Mouse (Mus musculus) liver, adult 2 months (tissue): ENCODE results near the gene BC052040. TPM values are rescaled to one million over a fixed set of nuclear protein-coding genes. Genes with fewer than 3 reads are reported as not detected.
A peak's percentile ranks its signal among the peaks of the same experiment; 100 is the strongest.

Experiments
- DNase-seq: peaks from one replicate; pipeline ENCODE4 v3.0.0-alpha.2; 2011; ENCODE audit warnings: low read depth, low spot score; ENCODE audit errors: extremely low read depth
- H3K27ac ChIP-seq: fragments of 200-500 bp; replicated peaks from 2 replicates; pipeline ENCODE4 v1.5.1; 2012; ENCODE audit warnings: low read depth, mild to moderate bottlenecking, control low read depth, inconsistent platforms, low read length; ENCODE audit not compliant: insufficient read depth
- H3K27me3 ChIP-seq: fragments of 200-500 bp; 2 replicates; pipeline ENCODE4 v1.6.1; 2012; ENCODE audit warnings: mild to moderate bottlenecking, moderate library complexity, low read length, inconsistent platforms; ENCODE audit not compliant: control insufficient read depth, insufficient read depth
- H3K36me3 ChIP-seq: fragments of 200-500 bp; 2 replicates; pipeline ENCODE4 v1.6.1; 2012; ENCODE audit warnings: low read length, inconsistent platforms; ENCODE audit not compliant: control insufficient read depth, insufficient read depth
- H3K4me1 ChIP-seq: fragments of 200-500 bp; 2 replicates; pipeline ENCODE4 v1.6.1; 2011; ENCODE audit warnings: low read length; ENCODE audit not compliant: control insufficient read depth, insufficient read depth
- H3K4me3 ChIP-seq: fragments of 200-500 bp; 2 replicates; pipeline ENCODE4 v1.5.1; 2011; ENCODE audit warnings: low read depth, mild to moderate bottlenecking, control low read depth, low read length, moderate library complexity; ENCODE audit not compliant: insufficient read depth
- H3K79me2 ChIP-seq: fragments of 200-500 bp; 2 replicates; pipeline ENCODE4 v1.6.1; 2012; ENCODE audit warnings: inconsistent platforms, mild to moderate bottlenecking, low read length, moderate library complexity; ENCODE audit not compliant: control insufficient read depth, insufficient read depth
- H3K9ac ChIP-seq: fragments of 200-500 bp; 2 replicates; pipeline ENCODE4 v1.6.1; 2012; ENCODE audit warnings: low read depth, mild to moderate bottlenecking, control low read depth, inconsistent platforms, low read length
- CTCF ChIP-seq: fragments of 200-500 bp; IDR thresholded peaks from 2 replicates; pipeline ENCODE4 v1.5.1; 2011; ENCODE audit warnings: low read depth, low read length, control low read depth
- POLR2A ChIP-seq: fragments of 200-500 bp; IDR thresholded peaks from 2 replicates; pipeline ENCODE4 v1.6.1; 2011; ENCODE audit warnings: low read length, control low read depth; ENCODE audit not compliant: insufficient read depth; ENCODE audit errors: extremely low read depth
- WGBS: fragments of 180-500 bp; shearing (Covaris S2); methylation state at CpG from one replicate; pipeline ENCODE4 v1.1.7; 2018; 5-methylcytosine and 5-hydroxymethylcytosine counted together
- polyA plus RNA-seq: library from polyadenylated mRNA; depleted of rRNA; stranded (reverse); fragments of >200 nt; gene quantifications from 2 replicates; pipeline ENCODE4 v1.2.3, GENCODE M21; 2012
- total RNA-seq: library from RNA; depleted of rRNA; stranded (reverse); fragments of >200 nt; gene quantifications from 2 replicates; pipeline ENCODE4 v1.2.3, GENCODE M21; 2014

Gene BC052040
- total and polyA plus RNA-seq, 2 experiments: 1.6 to 2.5 TPM

GRCm38 (mm10) chr2:115579171-115579900, 2.2 kb upstream of the BC052040 start:
- no peak overlapping the region for H3K4me3 ChIP-seq
- 85% methylated on average over 18 of the region's 18 CpGs for WGBS
- H3K79me2 ChIP-seq: peaks cover 5% of the 10 kb centered on the region; the same call in 1 of the 2 replicates
- no peak for DNase-seq
- no peaks in the 10 kb centered on the region for H3K27me3 ChIP-seq
- H3K9ac ChIP-seq: no peak overlapping the region
- peaks cover 3% of the 10 kb centered on the region; the same call in 1 of the 2 replicates for H3K4me1 ChIP-seq
- no peak overlapping the region for H3K27ac ChIP-seq
- H3K36me3 ChIP-seq: no peaks in the 10 kb centered on the region
- TF ChIP-seq POLR2A (no peak), CTCF (no peak)

DNA sequence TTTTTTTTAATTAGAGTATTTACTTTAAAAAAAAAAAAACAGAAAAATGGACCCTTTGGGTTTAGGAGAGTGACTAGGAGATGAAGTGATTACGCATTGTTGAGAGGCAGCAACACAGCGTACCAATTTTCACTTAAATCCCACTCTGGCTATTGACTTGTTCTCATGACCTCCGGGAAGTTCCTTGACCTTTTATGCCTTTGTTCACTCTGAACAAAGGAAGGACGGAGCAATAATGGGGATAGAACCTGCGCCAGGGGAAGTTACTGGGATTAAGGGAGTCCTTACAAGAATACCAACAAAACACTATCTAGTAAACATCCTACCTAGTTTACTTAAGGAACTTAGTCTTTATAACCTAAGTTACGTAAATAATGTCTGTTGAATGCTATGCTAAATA, 1.5 kb upstream of the BC052040 start:
- no peak for TF ChIP-seq POLR2A
- TF ChIP-seq CTCF: no peak
- Histone ChIP-seq H3K4me1 (peaks cover 3% of the 10 kb centered on the region; the same call in 1 of the 2 replicates), H3K79me2 (peaks cover 5% of the 10 kb centered on the region; the same call in 1 of the 2 replicates), H3K27ac (no peak overlapping the region), H3K27me3 (no peaks in the 10 kb centered on the region), H3K4me3 (no peak overlapping the region), H3K9ac (no peak overlapping the region), H3K36me3 (no peaks in the 10 kb centered on the region)
- DNase-seq: no peak
- WGBS: 83% methylated on average over 6 of the region's 6 CpGs

DNA sequence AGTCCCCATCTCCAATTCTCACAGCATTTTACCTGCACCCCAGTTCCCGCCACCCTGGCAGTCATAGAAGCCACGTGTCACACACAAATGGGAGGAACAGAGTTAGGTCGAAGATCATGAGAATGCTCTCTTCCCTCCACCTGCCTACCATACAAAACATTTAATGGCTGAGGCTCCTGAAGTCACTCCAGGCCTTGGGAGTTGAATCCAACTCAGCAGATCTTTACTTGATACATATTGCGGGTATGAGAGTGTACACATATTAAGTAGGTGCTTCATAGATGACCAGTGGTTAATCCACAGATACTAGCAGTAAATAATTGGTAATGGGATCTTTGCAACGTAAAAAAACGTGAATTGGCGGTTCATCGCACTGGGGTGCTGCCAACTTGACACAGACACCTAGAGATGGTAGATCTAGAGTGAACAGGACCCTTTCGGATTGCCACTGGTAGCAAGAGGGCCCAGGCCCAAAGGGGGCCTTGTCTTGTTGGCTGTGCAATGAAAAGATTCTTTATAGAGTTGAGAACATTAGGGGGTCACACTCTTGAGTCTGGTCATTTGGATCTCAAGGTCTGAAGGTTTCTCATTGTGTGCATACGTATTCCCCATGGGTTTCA, 583 bp downstream of the BC052040 start:
- Histone ChIP-seq H3K9ac (peak overlapping the region; percentile 75), H3K79me2 (peaks cover 5% of the 10 kb centered on the region; the same call in 1 of the 2 replicates), H3K4me1 (peaks cover 3% of the 10 kb centered on the region; the same call in 1 of the 2 replicates), H3K27ac (no peak overlapping the region; the same call in 1 of the 2 replicates), H3K27me3 (no peaks in the 10 kb centered on the region), H3K4me3 (peak overlapping the region; percentile 85), H3K36me3 (no peaks in the 10 kb centered on the region)
- DNase-seq: peak; percentile 49
- 62% methylated on average over 10 of the region's 10 CpGs for WGBS
- TF ChIP-seq CTCF: no peak
- no peak for TF ChIP-seq POLR2A

- H3K36me3 ChIP-seq: no peaks in the 10 kb centered on the region
- TF ChIP-seq CTCF (no peak), POLR2A (no peak)
- no peak overlapping the region for H3K27ac ChIP-seq
- no peak overlapping the region for H3K4me3 ChIP-seq
- H3K9ac ChIP-seq: no peak overlapping the region
- DNase-seq: no peak
- peaks cover 3% of the 10 kb centered on the region; the same call in 1 of the 2 replicates for H3K4me1 ChIP-seq
- H3K79me2 ChIP-seq: peaks cover 5% of the 10 kb centered on the region; the same call in 1 of the 2 replicates
- no peaks in the 10 kb centered on the region for H3K27me3 ChIP-seq
Observed at GRCm38 (mm10) chr2:115583776-115584175, 2.3 kb downstream of the BC052040 start.

- no peaks in the 10 kb centered on the region for H3K36me3 ChIP-seq
- no peaks in the 10 kb centered on the region; the same call in 1 of the 2 replicates for H3K4me1 ChIP-seq
- no peak for DNase-seq
- H3K4me3 ChIP-seq: no peak overlapping the region
- TF ChIP-seq POLR2A (no peak), CTCF (no peak)
- 86% methylated on average over 2 of the region's 2 CpGs for WGBS
- H3K27me3 ChIP-seq: no peaks in the 10 kb centered on the region
- no peaks in the 10 kb centered on the region; the same call in 1 of the 2 replicates for H3K79me2 ChIP-seq
- no peak overlapping the region for H3K9ac ChIP-seq
- H3K27ac ChIP-seq: no peak overlapping the region
Observed at GRCm38 (mm10) chr2:115590602-115591001, 9.1 kb downstream of the BC052040 start.

DNA sequence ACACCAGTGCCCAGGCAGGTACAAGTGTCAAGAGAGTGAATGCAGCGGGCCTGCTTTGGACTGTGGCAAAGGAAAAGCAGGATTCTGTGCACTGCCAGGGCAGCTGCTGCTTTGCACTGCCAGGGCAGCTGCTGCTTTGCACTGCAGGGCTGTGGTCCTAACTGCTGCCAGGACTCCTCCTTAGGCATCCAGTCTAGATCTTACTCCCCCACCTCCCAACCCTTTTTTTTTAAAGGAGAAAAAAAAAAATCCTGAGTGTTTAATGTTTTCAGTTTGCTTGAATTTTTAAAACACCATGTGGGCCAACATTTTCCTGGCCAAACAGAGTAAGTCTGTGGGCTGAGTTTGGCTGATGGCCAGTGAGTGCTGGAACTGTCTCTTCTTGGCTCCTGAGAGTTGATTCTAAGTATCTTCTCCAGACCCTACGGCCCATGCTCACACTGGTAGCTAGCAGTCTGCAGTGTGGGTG, 11.2 kb downstream of the BC052040 start:
- TF ChIP-seq CTCF (no peak), POLR2A (no peak)
- Histone ChIP-seq H3K27ac (no peak overlapping the region), H3K9ac (no peak overlapping the region), H3K27me3 (no peaks in the 10 kb centered on the region), H3K4me3 (no peak overlapping the region), H3K4me1 (no peaks in the 10 kb centered on the region; the same call in 1 of the 2 replicates), H3K36me3 (no peaks in the 10 kb centered on the region), H3K79me2 (no peaks in the 10 kb centered on the region; the same call in 1 of the 2 replicates)
- peak; percentile 36 for DNase-seq
- 19% methylated on average over 2 of the region's 2 CpGs for WGBS
